Mouse (Mus musculus): ENCODE measurements around the gene Sfxn2. TPM values are rescaled to one million over a fixed set of nuclear protein-coding genes. Genes with fewer than 3 reads are reported as not detected.
"Not testable (repeated sequence)": the region's sequence is repeated elsewhere in the genome, so short reads cannot be mapped to it uniquely, and the experiment has no call there.

Gene Sfxn2
- polyA plus RNA-seq, 2 experiments = 22.0 to 26.7 TPM

- DNase-seq (ENCODE audit: low spot score) = no peak
- Histone ChIP-seq H3K9me3 (ENCODE audit: control insufficient read depth, low read length) (no peaks in the 10 kb centered on the region), H3K27me3 (ENCODE audit: control insufficient read depth, insufficient read depth, low read length) (no peaks in the 10 kb centered on the region), H3K4me2 (replicated peaks; ENCODE audit: low read depth, low read length, severe bottlenecking) (no peak overlapping the region), H3K36me3 (ENCODE audit: control insufficient read depth, insufficient read depth, low read length) (peaks cover 5% of the 10 kb centered on the region), H3K4me1 (ENCODE audit: control insufficient read depth, insufficient read depth, low read length) (no peaks in the 10 kb centered on the region), H3K27ac (replicated peaks; ENCODE audit: low read depth, low read length) (no peak overlapping the region), H3K4me3 (replicated peaks; ENCODE audit: low read length) (no peak overlapping the region), H3K9ac (ENCODE audit: low read depth, low read length, severe bottlenecking) (no peak overlapping the region)
- 83% methylated on average over 14 of the region's 14 CpGs for WGBS
- no peak for ATAC-seq (ENCODE audit: low FRiP score, low read depth)
- no peak for TF ChIP-seq POLR2A (IDR thresholded peaks at IDR 0.05; ENCODE audit: borderline replicate concordance, extremely low read depth, insufficient read depth, insufficient read length)
These were observed 10.3 kb upstream of the Sfxn2 start for GRCm38 (mm10) chr19:46562581-46563515.

GRCm38 (mm10) chr19:46563603-46564002, 9.6 kb upstream of the Sfxn2 start:
- Histone ChIP-seq H3K9ac (ENCODE audit: low read depth, low read length, severe bottlenecking) (no peak overlapping the region), H3K27ac (replicated peaks; ENCODE audit: low read depth, low read length) (no peak overlapping the region), H3K27me3 (ENCODE audit: control insufficient read depth, insufficient read depth, low read length) (no peaks in the 10 kb centered on the region), H3K4me1 (ENCODE audit: control insufficient read depth, insufficient read depth, low read length) (no peaks in the 10 kb centered on the region), H3K4me2 (replicated peaks; ENCODE audit: low read depth, low read length, severe bottlenecking) (no peak overlapping the region), H3K9me3 (ENCODE audit: control insufficient read depth, low read length) (no peaks in the 10 kb centered on the region), H3K4me3 (replicated peaks; ENCODE audit: low read length) (no peak overlapping the region), H3K36me3 (ENCODE audit: control insufficient read depth, insufficient read depth, low read length) (no peaks in the 10 kb centered on the region)
- DNase-seq (ENCODE audit: low spot score) = no peak
- WGBS = 85% methylated on average over 4 of the region's 4 CpGs
- no peak for TF ChIP-seq POLR2A (IDR thresholded peaks at IDR 0.05; ENCODE audit: borderline replicate concordance, extremely low read depth, insufficient read depth, insufficient read length)
- no peak for ATAC-seq (ENCODE audit: low FRiP score, low read depth)

GRCm38 (mm10) chr19:46564043-46564462, 9.1 kb upstream of the Sfxn2 start:
- Histone ChIP-seq H3K4me3 (replicated peaks; ENCODE audit: low read length) (no peak overlapping the region), H3K27me3 (ENCODE audit: control insufficient read depth, insufficient read depth, low read length) (no peaks in the 10 kb centered on the region), H3K9ac (ENCODE audit: low read depth, low read length, severe bottlenecking) (no peak overlapping the region), H3K36me3 (ENCODE audit: control insufficient read depth, insufficient read depth, low read length) (no peaks in the 10 kb centered on the region), H3K4me2 (replicated peaks; ENCODE audit: low read depth, low read length, severe bottlenecking) (no peak overlapping the region), H3K9me3 (ENCODE audit: control insufficient read depth, low read length) (no peaks in the 10 kb centered on the region), H3K4me1 (ENCODE audit: control insufficient read depth, insufficient read depth, low read length) (no peaks in the 10 kb centered on the region), H3K27ac (replicated peaks; ENCODE audit: low read depth, low read length) (no peak overlapping the region)
- WGBS = 88% methylated on average over 14 of the region's 14 CpGs
- TF ChIP-seq POLR2A (IDR thresholded peaks at IDR 0.05; ENCODE audit: borderline replicate concordance, extremely low read depth, insufficient read depth, insufficient read length) = no peak
- ATAC-seq (ENCODE audit: low FRiP score, low read depth) = no peak
- no peak for DNase-seq (ENCODE audit: low spot score)

- 85% methylated on average over 3 of the region's 3 CpGs for WGBS
- ATAC-seq (ENCODE audit: low FRiP score, low read depth) = not testable (repeated sequence)
These were observed 1.8 kb upstream of the Sfxn2 start for GRCm38 (mm10) chr19:46571211-46571877.

GRCm38 (mm10) chr19:46571878-46572244, 1.3 kb upstream of the Sfxn2 start:
- no peaks in the 10 kb centered on the region for H3K36me3 ChIP-seq (ENCODE audit: control insufficient read depth, insufficient read depth, low read length)
- H3K9ac ChIP-seq (ENCODE audit: low read depth, low read length, severe bottlenecking) = peak overlapping the region; percentile 64
- ATAC-seq (ENCODE audit: low FRiP score, low read depth) = no peak
- H3K4me3 ChIP-seq (replicated peaks; ENCODE audit: low read length) = peak overlapping the region; percentile 77
- peaks cover 18% of the 10 kb centered on the region for H3K4me1 ChIP-seq (ENCODE audit: control insufficient read depth, insufficient read depth, low read length)
- DNase-seq (ENCODE audit: low spot score) = no peak
- 22% methylated on average over 10 of the region's 10 CpGs for WGBS
- H3K27ac ChIP-seq (replicated peaks; ENCODE audit: low read depth, low read length) = no peak overlapping the region
- TF ChIP-seq POLR2A (IDR thresholded peaks at IDR 0.05; ENCODE audit: borderline replicate concordance, extremely low read depth, insufficient read depth, insufficient read length) = no peak
- no peaks in the 10 kb centered on the region for H3K9me3 ChIP-seq (ENCODE audit: control insufficient read depth, low read length)
- H3K4me2 ChIP-seq (replicated peaks; ENCODE audit: low read depth, low read length, severe bottlenecking) = peak overlapping the region; percentile 84
- no peaks in the 10 kb centered on the region for H3K27me3 ChIP-seq (ENCODE audit: control insufficient read depth, insufficient read depth, low read length)

More at GRCm38 (mm10) chr19:46571211-46571877, 1.8 kb upstream of the Sfxn2 start:
- not testable (repeated sequence) for H3K27me3 ChIP-seq (ENCODE audit: control insufficient read depth, insufficient read depth, low read length); H3K27ac ChIP-seq (replicated peaks; ENCODE audit: low read depth, low read length); H3K9ac ChIP-seq (ENCODE audit: low read depth, low read length, severe bottlenecking); H3K36me3 ChIP-seq (ENCODE audit: control insufficient read depth, insufficient read depth, low read length); H3K9me3 ChIP-seq (ENCODE audit: control insufficient read depth, low read length); DNase-seq (ENCODE audit: low spot score)
- Histone ChIP-seq H3K4me1 (ENCODE audit: control insufficient read depth, insufficient read depth, low read length) (peaks cover 18% of the 10 kb centered on the region), H3K4me2 (replicated peaks; ENCODE audit: low read depth, low read length, severe bottlenecking) (peak overlapping the region; percentile 84), H3K4me3 (replicated peaks; ENCODE audit: low read length) (peak overlapping the region; percentile 77)
